Mouse (Mus musculus): ENCODE results near the gene Lad1. TPM values are rescaled to one million over a fixed set of nuclear protein-coding genes. Genes with fewer than 3 reads are reported as not detected.
A peak's percentile ranks its signal among the peaks of the same experiment; 100 is the strongest.

The Lad1 gene
- polyA plus RNA-seq, 1 experiment from 2014 or later = 0.40 TPM

DNA sequence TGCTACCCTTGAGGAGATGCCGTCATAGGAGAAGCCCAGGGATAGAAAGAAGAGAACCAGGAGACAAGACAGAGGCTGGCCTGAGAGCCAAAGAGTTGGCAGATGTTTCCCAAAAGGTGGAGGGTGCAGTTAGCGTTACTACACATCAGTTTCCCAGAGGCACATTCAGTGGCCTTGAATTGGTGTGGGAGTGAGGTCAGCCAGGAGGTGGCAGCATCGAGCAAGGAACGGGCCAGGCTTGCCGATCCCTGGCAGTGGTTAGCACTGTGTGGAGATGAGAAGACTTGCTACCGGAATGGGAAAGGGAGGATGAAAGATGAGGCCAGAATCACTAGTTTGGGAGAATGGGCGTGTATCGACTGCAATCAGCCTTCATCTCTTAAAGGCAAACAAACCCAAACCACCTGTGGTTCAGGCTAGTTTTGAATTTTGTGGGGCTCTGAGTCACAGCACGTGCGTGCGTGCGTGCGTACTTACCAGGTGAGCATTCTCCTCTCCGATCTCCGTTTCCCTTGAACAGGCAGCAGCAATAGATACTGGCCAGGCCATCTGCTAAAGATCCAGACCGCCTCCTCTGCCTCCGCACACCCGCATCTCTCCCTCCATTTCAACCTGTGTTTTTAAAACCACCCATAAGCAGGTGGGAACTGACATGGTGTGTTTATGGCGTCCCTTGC lies 47.3 kb downstream of the Lad1 start:
- H3K27ac ChIP-seq (replicated peaks) = no peak overlapping the region
- no peaks in the 10 kb centered on the region for H3K9me3 ChIP-seq
- H3K4me2 ChIP-seq = no peak overlapping the region
- no peaks in the 10 kb centered on the region; the same call in none of the 2 replicates for H3K27me3 ChIP-seq
- no peaks in the 10 kb centered on the region for H3K36me3 ChIP-seq
- no peak overlapping the region for H3K4me3 ChIP-seq
- no peak overlapping the region for H3K9ac ChIP-seq
- WGBS = 52% methylated on average over 19 of the region's 19 CpGs
- H3K4me1 ChIP-seq (replicated peaks) = no peaks in the 10 kb centered on the region
- ATAC-seq (ENCODE audit: low read depth) = peak; percentile 91

DNA sequence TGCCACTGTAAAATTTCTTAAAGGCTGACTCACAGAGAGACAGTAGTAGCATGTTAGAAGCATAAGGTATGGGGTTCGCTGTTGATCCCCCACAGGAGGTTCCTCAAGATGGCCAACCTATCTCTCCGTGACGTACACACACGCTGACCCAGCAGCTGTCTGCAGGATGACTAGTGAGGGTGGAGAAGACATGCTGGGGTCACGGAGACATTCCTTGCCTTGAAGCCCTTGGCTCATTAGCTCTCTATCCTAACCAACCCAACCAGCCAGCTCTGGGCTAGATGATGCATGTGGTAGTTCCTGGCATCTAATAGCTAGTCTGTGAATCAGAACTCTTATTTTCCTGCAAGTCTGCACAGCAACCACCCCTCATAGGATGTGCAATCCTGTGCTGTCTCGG lies 50.2 kb downstream of the Lad1 start:
- H3K27ac ChIP-seq (replicated peaks) = no peak overlapping the region
- no peak overlapping the region for H3K4me3 ChIP-seq
- no peaks in the 10 kb centered on the region for H3K36me3 ChIP-seq
- H3K9ac ChIP-seq = no peak overlapping the region
- H3K9me3 ChIP-seq = no peaks in the 10 kb centered on the region
- H3K27me3 ChIP-seq = no peaks in the 10 kb centered on the region; the same call in none of the 2 replicates
- no peaks in the 10 kb centered on the region for H3K4me1 ChIP-seq (replicated peaks)
- 91% methylated on average over 6 of the region's 6 CpGs for WGBS
- ATAC-seq (ENCODE audit: low read depth) = no peak
- no peak overlapping the region for H3K4me2 ChIP-seq

DNA sequence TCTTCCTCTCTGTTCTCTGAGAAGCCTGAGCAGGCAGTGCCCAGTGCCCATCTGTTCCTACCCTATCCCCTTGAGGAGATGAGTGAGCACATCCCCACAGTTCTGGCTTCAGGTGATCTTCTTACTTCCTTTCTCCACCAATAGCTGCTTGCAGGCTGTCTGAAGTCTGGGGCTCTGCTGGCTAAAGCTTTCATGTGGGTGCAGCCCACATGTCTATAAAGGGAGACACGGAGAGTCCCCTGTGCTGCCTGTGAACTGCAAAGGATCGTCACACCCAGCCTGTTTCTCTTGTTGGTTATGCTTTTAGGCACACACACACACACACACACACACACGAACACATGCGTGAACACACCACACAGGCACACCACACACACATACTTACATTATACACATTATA lies 54.6 kb downstream of the Lad1 start:
- H3K4me1 ChIP-seq (replicated peaks) = no peaks in the 10 kb centered on the region
- no peak overlapping the region for H3K4me2 ChIP-seq
- no peaks in the 10 kb centered on the region for H3K36me3 ChIP-seq
- no peak overlapping the region for H3K4me3 ChIP-seq
- ATAC-seq (ENCODE audit: low read depth) = no peak
- no peak overlapping the region for H3K27ac ChIP-seq (replicated peaks)
- no peak overlapping the region for H3K9ac ChIP-seq
- no peaks in the 10 kb centered on the region for H3K27me3 ChIP-seq
- no peaks in the 10 kb centered on the region for H3K9me3 ChIP-seq
- WGBS = 89% methylated on average over 4 of the region's 4 CpGs

DNA sequence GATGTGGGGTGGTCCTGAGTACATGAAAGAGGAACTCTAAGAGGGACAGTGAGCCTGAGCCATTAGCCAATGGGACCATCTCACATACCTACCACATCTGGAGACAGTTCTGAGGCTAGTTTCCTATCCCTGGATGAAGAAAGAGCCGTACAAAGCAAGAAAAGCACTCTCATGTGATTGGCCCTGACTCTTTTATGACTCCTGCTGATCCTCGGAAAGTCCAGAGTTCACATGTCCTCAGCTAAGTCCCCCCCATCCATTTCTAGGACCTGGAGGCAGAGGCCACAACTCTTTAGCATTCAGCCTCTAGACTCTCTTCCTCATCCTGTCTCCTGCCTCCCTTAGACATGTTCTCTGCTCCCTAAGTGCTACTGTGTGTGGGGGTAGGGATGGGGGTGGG lies 58.9 kb downstream of the Lad1 start:
- H3K36me3 ChIP-seq = no peaks in the 10 kb centered on the region
- H3K27me3 ChIP-seq = no peaks in the 10 kb centered on the region
- no peaks in the 10 kb centered on the region for H3K9me3 ChIP-seq
- WGBS = 76% methylated on average over 2 of the region's 2 CpGs
- H3K4me1 ChIP-seq (replicated peaks) = no peaks in the 10 kb centered on the region
- no peak overlapping the region for H3K4me2 ChIP-seq
- no peak overlapping the region for H3K4me3 ChIP-seq
- H3K27ac ChIP-seq (replicated peaks) = no peak overlapping the region
- no peak for ATAC-seq (ENCODE audit: low read depth)
- H3K9ac ChIP-seq = no peak overlapping the region

DNA sequence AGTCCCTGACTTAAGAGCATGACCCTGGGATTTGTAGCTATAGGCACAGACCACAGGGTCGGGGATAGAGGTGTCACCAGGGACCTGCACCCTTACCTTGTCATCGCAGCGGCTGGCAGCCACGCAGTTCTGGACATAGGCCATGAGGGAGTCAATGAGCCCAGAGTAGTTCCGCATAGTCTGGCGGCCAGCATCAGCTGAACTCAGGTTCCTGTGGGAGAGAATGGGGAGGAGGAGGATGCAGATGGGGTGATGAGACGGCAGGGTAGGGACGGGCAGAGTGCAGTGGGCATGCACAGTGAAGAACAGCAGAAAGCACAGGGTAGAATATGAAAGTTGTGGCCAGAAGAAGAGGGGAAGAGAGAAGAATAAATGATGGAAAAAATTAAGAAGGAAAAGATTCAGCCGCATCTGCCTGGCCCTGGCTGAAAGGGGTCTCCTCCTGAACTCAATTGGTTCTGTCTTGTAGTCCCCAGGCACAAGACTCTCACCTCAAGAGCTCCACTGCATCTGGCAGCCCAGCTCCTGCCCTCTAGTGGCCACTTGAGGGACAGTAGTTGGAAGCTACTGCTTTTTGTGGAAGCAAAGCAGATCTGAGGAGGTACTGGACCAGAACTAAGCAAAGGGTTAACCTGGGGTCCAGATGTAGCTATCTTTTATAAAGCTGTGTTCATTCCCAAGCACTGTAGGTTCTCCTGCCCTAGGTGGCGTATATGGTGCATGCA lies 64.1 kb downstream of the Lad1 start:
- Histone ChIP-seq H3K36me3 (no peaks in the 10 kb centered on the region), H3K4me3 (no peak overlapping the region), H3K27ac (replicated peaks) (no peak overlapping the region), H3K4me2 (no peak overlapping the region), H3K9ac (no peak overlapping the region), H3K27me3 (no peaks in the 10 kb centered on the region), H3K9me3 (no peaks in the 10 kb centered on the region), H3K4me1 (replicated peaks) (no peaks in the 10 kb centered on the region)
- 76% methylated on average over 10 of the region's 10 CpGs for WGBS
- no peak for ATAC-seq (ENCODE audit: low read depth)

Other genes starting within 250 kb of the Lad1 start
- gene Nav1, start 211.3 kb upstream of the Lad1 start, polyA plus RNA-seq (2015; fragmentation: Nextera tagmentation; extraction: Ambion mirVana) = 34.9 and 38.6 TPM in 2 replicates
- 28.0 and 30.6 TPM in 2 replicates for gene Csrp1, start 98.5 kb upstream of the Lad1 start, polyA plus RNA-seq (2015; fragmentation: Nextera tagmentation; extraction: Ambion mirVana)
- 32.1 and 32.6 TPM in 2 replicates for gene Phlda3, start 52.5 kb upstream of the Lad1 start, polyA plus RNA-seq (2015; fragmentation: Nextera tagmentation; extraction: Ambion mirVana)
- 15.0 and 31.7 TPM in 2 replicates for gene Tnni1, start 39.2 kb upstream of the Lad1 start, polyA plus RNA-seq (2015; fragmentation: Nextera tagmentation; extraction: Ambion mirVana)
- gene Tnnt2, start 17.8 kb downstream of the Lad1 start, polyA plus RNA-seq (2015; fragmentation: Nextera tagmentation; extraction: Ambion mirVana) = 10.9 and 22.7 TPM in 2 replicates
- 0.08 and 0.23 TPM in 2 replicates for gene Pkp1, start 100.6 kb downstream of the Lad1 start, polyA plus RNA-seq (2015; fragmentation: Nextera tagmentation; extraction: Ambion mirVana)
- not detected in 2 replicates for gene Igfn1, start 187.7 kb downstream of the Lad1 start, polyA plus RNA-seq (2015; fragmentation: Nextera tagmentation; extraction: Ambion mirVana)
- 155 and 180 TPM in 2 replicates for gene Tmem9, start 189.6 kb downstream of the Lad1 start, polyA plus RNA-seq (2015; fragmentation: Nextera tagmentation; extraction: Ambion mirVana)
- gene Ascl5, start 232.2 kb downstream of the Lad1 start, polyA plus RNA-seq (2015; fragmentation: Nextera tagmentation; extraction: Ambion mirVana) = not detected in 2 replicates
- 0.28 and 1.2 TPM in 2 replicates for gene Cacna1s, start 234.2 kb downstream of the Lad1 start, polyA plus RNA-seq (2015; fragmentation: Nextera tagmentation; extraction: Ambion mirVana)